Mouse (Mus musculus) limb, embryonic 10.5 days (tissue): ENCODE data around the gene Gm14226. TPM values are rescaled to one million over a fixed set of nuclear protein-coding genes. Genes with fewer than 3 reads are reported as not detected.
"Not testable (repeated sequence)": the region's sequence is repeated elsewhere in the genome, so short reads cannot be mapped to it uniquely, and the experiment has no call there.

ENCODE experiments used
- DNase-seq: peaks from one replicate; pipeline ENCODE4 v3.0.0-alpha.2; 2017; ENCODE audit warnings: low spot score
- H3K27ac ChIP-seq: fragments of 300-500 bp; sonication (generic); 2 replicates; pipeline ENCODE4 v1.5.1; 2016; ENCODE audit warnings: mild to moderate bottlenecking
- H3K27me3 ChIP-seq: fragments of 300-500 bp; sonication (generic); 2 replicates; pipeline ENCODE4 v1.6.1; 2016; ENCODE audit warnings: low read depth, mild to moderate bottlenecking; ENCODE audit not compliant: poor library complexity, severe bottlenecking
- H3K36me3 ChIP-seq: fragments of 300-500 bp; sonication (generic); 2 replicates; pipeline ENCODE4 v1.6.1; 2016; ENCODE audit warnings: mild to moderate bottlenecking, moderate library complexity
- H3K4me1 ChIP-seq: fragments of 300-500 bp; sonication (generic); 2 replicates; pipeline ENCODE4 v1.6.1; 2016
- H3K4me3 ChIP-seq: fragments of 300-500 bp; sonication (generic); 2 replicates; pipeline ENCODE4 v1.5.1; 2016; ENCODE audit warnings: mild to moderate bottlenecking, moderate library complexity
- H3K9me3 ChIP-seq: fragments of 300-500 bp; sonication (generic); replicated peaks from 2 replicates; pipeline ENCODE4 v1.6.1; 2016; ENCODE audit warnings: mild to moderate bottlenecking
- WGBS: fragments of 180-500 bp; shearing (Covaris S2); methylation state at CpG from one replicate; pipeline ENCODE4 v1.1.7; 2016; 5-methylcytosine and 5-hydroxymethylcytosine counted together
- polyA plus RNA-seq: library from polyadenylated mRNA; unstranded; fragments of >200 nt; fragmentation: Nextera tagmentation; extraction: Ambion mirVana; gene quantifications from 2 replicates; pipeline ENCODE4 v1.2.1, GENCODE M21; 2016

The Gm14226 gene
- 12.3 and 13.5 TPM in 2 replicates for polyA plus RNA-seq

DNA sequence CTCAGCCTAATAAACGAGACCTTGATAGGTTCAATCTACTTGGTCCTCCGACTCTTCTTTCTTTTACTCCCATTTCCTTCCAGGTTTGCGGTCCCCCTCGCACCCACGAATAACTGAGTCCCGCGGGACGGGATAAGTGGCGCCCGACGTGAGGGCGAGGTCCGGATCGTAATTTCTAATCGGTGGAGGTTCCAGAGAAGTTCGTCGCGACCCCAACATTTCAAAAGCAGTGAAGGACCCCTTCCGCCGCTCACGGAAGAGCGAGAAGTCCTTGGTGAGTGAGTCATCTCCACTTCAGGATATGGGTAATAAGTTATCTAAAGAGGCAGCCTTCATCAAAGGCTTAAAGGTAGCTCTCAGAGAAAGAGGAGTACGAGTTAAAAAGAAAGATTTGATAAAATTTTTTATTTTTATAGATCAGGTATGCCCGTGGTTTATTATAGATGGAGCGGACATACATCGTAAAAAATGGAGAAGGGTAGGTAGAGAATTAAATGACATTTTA lies at the start of gene Gm14226:
Gm14226 (plus strand) TSS at position 16 of the 505 bp plus-strand sequence.
- H3K9me3 ChIP-seq, H3K27me3 ChIP-seq, H3K36me3 ChIP-seq, DNase-seq: not testable (repeated sequence)
- H3K4me1 ChIP-seq: peaks cover 34% of the 10 kb centered on the region
- peak within 1 kb of the TSS; percentile 91 for H3K27ac ChIP-seq
- under 1% methylated on average over 24 of the region's 26 CpGs for WGBS
- peak within 1 kb of the TSS; percentile 56 for H3K4me3 ChIP-seq

DNA sequence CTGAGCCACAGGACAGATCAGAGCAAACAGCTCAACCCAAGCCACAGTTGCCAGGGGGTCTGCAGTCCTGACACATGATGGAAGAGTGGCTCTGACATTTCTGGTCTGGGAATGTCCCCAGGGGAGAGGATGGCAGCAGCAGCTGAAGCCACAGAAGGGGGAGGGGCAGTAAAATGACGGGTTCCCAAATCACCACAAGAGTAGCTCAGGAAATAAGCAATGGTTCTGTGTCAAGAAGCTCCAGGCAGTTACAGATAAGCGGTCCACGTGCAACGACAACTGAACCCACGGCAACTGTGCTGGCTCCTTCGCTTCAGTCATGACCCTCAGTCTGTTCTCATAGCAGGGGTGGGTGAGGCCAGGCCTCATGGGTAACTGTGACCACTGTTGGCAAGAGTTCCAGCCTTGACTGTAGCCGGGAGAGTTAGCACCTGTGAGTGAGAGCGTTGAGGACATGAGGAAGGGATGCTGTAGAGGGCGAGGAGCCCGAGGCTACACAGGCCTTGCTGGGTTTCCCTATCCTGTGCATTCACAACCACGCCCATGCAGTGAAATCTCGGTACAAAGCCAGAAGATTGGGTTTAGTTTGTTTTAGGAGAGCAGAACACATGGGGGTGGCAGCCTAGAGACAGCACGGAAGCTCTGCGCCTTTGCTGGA lies 48.2 kb upstream of the Gm14226 start:
- H3K36me3 ChIP-seq, H3K27me3 ChIP-seq, H3K4me3 ChIP-seq, DNase-seq, H3K9me3 ChIP-seq: not testable (repeated sequence)
- WGBS: 66% methylated on average over 14 of the region's 14 CpGs
- H3K4me1 ChIP-seq: peaks cover 60% of the 10 kb centered on the region
- peak overlapping the region; percentile 2; the same call in 1 of the 2 replicates for H3K27ac ChIP-seq

DNA sequence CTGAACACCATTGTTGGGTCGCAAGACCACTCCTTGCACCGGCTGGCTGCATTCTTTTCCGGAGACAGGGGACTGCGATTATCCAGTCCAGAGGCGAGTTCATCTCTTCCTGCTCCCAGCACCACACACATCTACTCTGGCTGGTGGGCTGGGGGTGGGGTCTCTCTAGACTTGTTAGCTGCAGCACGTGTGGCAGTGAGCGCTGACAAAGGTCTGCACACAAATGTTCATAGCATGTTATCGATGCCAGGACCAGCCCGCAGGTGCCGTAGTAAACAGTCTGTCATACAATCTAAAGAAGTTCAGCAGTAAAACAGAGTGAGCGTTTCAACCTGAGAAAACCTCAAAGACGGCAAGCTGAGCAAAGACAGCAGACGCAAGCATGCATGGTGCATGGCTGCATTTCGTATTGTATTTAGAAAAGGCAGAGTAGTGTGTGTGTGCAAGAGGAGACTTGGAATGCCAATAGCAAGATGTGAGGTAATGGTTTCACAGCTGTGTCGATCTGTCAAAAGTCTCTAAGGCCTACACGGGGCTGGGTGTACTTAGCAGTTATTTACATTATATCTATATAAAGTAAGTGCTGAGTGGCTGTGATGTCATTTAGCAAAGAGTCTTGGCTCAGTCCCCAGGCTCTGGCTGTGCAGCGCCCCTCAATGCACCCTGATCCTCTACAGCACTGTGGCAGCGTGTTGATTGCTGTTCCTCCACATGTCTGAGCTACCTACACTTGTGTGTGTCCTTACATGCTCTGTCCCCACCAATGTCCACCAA lies 46.0 kb upstream of the Gm14226 start:
- peak; percentile 63 for DNase-seq
- Histone ChIP-seq H3K4me3 (peak overlapping the region; percentile 13; the same call in 1 of the 2 replicates), H3K9me3 (no peaks in the 10 kb centered on the region), H3K27me3 (no peaks in the 10 kb centered on the region), H3K4me1 (peaks cover 55% of the 10 kb centered on the region), H3K36me3 (no peaks in the 10 kb centered on the region), H3K27ac (peak overlapping the region; percentile 86)
- WGBS: 40% methylated on average over 18 of the region's 18 CpGs

DNA sequence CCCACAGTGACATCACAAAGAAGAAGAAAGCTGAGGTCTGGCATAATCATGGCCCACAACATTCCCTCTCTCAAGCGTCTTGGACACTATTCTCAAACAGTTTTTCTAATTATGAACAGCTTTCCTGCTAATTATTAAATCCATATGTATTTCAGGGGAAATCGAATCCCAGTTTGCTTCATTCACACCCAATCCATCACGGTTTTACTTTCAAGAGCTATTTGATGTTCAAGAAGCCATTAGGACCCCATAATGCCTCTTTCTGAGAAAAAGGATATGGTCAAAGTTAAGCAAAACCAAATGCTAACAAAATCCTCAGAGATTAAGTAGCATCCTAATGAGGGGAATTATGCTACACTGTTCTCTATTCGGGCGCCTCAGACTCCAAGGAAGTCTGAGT lies 45.1 kb upstream of the Gm14226 start:
- 20% methylated on average over 5 of the region's 5 CpGs for WGBS

DNA sequence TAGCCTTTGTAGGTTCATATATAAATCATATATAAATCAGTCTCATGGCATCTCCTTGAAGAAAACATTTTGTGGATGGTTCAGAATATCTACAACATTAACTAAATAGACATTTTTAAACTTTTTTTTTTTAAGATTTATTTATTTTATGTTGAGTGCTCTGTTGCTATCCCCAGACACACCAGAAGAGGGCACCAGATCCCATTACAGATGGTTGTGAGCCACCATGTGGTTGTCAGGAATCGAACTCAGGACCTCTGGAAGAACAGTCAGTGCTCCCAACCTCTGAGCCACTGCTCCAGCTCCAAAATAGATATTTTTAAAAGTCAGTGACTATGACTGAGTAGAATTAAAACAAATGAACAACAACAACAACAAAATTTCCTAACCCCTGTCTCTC lies 31.5 kb upstream of the Gm14226 start:
- H3K27ac ChIP-seq: no peak overlapping the region
- no peak for DNase-seq
- peaks cover 13% of the 10 kb centered on the region; the same call in 1 of the 2 replicates for H3K4me1 ChIP-seq
- no peak overlapping the region for H3K4me3 ChIP-seq
- no peaks in the 10 kb centered on the region for H3K9me3 ChIP-seq
- WGBS: 81% methylated on average over 1 of the region's 1 CpGs
- peaks cover 7% of the 10 kb centered on the region for H3K36me3 ChIP-seq
- H3K27me3 ChIP-seq: no peaks in the 10 kb centered on the region

More for the DNA sequence above, 45.1 kb upstream of the Gm14226 start:
- Histone ChIP-seq H3K9me3 (no peaks in the 10 kb centered on the region), H3K27ac (peak overlapping the region; percentile 86; the same call in 1 of the 2 replicates), H3K4me1 (peaks cover 49% of the 10 kb centered on the region), H3K36me3 (no peaks in the 10 kb centered on the region), H3K27me3 (no peaks in the 10 kb centered on the region), H3K4me3 (no peak overlapping the region)
- no peak for DNase-seq

DNA sequence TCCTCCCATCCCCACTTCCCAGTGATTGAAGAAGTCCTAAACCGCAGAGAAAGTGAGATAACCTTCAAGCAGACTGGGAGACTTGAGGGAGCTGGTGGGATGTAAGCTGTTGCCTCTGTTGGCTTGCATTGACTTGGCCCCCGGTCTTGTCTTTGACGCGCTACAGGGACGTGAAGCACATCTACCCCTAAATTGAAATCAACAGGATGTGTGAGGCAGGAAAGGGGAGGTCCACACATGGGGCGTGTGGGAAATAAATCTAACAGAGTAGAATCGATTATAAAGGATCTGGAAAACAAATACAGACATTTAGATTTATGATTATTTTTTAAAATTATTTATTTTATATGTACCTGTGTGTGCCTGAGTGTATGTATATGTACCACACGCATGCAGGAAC lies 26.7 kb upstream of the Gm14226 start:
- Histone ChIP-seq H3K27me3 (no peaks in the 10 kb centered on the region), H3K9me3 (no peaks in the 10 kb centered on the region), H3K4me3 (no peak overlapping the region), H3K4me1 (no peaks in the 10 kb centered on the region), H3K36me3 (peaks cover 12% of the 10 kb centered on the region; the same call in 1 of the 2 replicates), H3K27ac (no peak overlapping the region)
- DNase-seq: no peak
- 89% methylated on average over 8 of the region's 8 CpGs for WGBS

DNA sequence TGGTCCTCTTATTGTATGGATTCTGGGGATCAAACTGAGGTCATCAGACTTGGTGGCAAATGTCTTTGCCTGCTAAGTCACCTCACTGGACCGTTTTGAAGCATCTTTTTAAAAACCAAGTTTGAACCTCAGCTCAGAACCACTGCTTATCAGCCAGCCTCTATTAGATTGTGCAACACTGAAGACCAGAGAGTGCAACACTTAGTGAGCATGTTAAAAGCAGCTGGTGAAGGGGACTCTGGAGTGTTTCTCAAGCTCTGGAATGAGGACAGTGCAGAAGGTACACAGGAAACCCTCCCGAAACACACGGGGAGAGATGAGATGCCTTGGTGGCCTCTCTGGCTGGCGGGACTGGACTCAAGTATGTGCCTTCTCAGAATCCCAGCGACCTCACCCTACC lies 26.0 kb upstream of the Gm14226 start:
- Histone ChIP-seq H3K4me1 (no peaks in the 10 kb centered on the region), H3K36me3 (peaks cover 12% of the 10 kb centered on the region; the same call in 1 of the 2 replicates), H3K4me3 (no peak overlapping the region), H3K9me3 (no peaks in the 10 kb centered on the region), H3K27ac (no peak overlapping the region), H3K27me3 (no peaks in the 10 kb centered on the region)
- 88% methylated on average over 5 of the region's 5 CpGs for WGBS
- no peak for DNase-seq

DNA sequence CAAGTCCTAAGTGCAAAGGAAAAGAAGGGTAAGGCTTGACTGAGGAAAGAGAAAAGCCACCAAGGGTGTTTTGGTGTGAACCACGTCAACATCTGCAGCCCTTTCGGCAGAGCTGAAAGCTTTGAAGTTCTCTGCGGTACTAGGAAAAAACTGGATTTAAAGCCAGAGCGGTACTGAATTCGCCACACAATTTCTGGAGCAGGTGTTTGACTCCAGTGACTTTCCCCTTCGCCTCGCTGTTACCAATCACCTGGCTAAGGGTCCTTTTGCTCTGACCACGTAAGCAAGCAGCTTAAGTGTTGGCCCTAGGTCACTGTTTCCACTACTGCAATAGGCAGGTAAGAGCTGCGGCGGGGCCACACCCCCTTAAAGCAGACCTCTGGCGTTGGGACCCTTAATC lies 12.6 kb upstream of the Gm14226 start:
- Histone ChIP-seq H3K4me3 (no peak overlapping the region), H3K27me3 (no peaks in the 10 kb centered on the region), H3K27ac (no peak overlapping the region), H3K9me3 (no peaks in the 10 kb centered on the region), H3K36me3 (peaks cover 16% of the 10 kb centered on the region), H3K4me1 (no peaks in the 10 kb centered on the region)
- no peak for DNase-seq
- WGBS: 94% methylated on average over 11 of the region's 11 CpGs

DNA sequence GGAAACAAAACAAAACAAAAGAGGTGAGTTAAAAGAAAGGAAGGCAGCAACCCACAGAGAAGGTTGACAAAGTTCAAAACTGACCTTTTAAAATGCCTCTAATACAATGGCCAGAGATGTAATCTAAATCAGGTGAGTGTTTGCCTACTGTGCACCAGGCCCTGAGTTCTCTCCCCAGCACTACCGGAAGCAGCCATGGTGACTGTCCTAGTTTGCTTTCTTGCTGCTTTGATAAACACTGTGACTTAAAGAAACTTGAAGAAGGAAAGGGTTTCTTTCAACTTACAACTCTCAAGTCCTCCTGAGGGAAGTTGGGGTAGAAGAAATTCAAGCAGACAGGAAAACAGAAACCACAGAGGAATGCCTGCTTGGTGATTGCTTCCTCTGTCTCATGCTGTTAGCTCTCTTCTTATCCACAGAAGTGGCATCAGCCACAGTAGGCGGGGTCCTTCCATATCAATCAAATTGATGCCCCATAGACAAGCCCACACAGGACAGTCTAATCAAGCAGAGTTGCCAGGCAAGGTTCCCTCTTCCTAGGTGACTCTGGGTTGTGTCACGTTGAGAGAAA lies 6.9 kb upstream of the Gm14226 start:
- Histone ChIP-seq H3K4me3 (no peak overlapping the region), H3K27ac (no peak overlapping the region), H3K9me3 (no peaks in the 10 kb centered on the region), H3K36me3 (peaks cover 8% of the 10 kb centered on the region), H3K4me1 (peaks cover 6% of the 10 kb centered on the region; the same call in 1 of the 2 replicates), H3K27me3 (peaks cover 5% of the 10 kb centered on the region; the same call in 1 of the 2 replicates)
- 34% methylated on average over 3 of the region's 3 CpGs for WGBS
- no peak for DNase-seq

DNA sequence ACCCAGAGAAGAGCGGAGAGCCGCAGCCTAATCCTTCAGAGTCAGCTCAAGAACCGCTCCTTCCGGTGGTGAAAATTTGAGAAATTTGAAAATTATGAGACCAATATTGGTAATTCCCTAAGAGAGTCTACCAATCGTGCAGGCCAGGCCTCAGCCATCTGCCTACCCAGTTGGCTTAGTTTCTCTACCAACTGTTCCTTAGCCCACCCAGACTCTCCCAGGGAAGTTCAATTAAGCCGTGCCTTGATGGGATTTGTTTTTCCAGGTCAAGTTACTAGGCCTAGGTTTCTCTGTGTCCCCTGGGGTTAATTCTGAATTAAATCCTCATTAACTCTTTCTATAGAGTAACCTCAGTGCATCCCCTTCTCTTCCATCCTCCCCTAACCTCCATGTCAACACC lies 5.1 kb upstream of the Gm14226 start:
- WGBS: 77% methylated on average over 6 of the region's 6 CpGs
- Histone ChIP-seq H3K4me1 (peaks cover 6% of the 10 kb centered on the region; the same call in 1 of the 2 replicates), H3K27me3 (peaks cover 5% of the 10 kb centered on the region; the same call in 1 of the 2 replicates), H3K4me3 (no peak overlapping the region), H3K36me3 (no peaks in the 10 kb centered on the region), H3K9me3 (no peaks in the 10 kb centered on the region), H3K27ac (no peak overlapping the region)
- no peak for DNase-seq

DNA sequence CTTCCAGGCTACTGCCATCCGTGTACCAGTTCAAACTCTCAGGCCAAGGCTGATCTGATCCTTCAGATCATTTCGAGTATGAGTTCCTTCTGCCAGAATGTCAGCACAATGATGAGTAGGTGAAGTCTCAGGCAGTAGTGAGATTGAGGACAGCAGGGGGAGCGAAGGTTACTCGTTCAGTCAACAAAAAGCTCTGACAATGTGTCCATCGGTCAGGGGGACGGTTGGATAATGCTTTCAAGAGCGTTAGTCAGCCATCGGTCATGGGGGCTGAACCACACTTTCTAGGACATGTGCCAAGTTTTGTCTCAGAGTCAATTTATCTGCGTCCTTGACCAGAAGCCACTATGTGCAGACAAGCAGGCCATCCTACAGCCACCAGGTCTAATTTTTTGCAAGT lies 1.3 kb upstream of the Gm14226 start:
- not testable (repeated sequence) for H3K27me3 ChIP-seq, H3K9me3 ChIP-seq, H3K36me3 ChIP-seq, DNase-seq, H3K4me3 ChIP-seq, H3K27ac ChIP-seq
- peaks cover 36% of the 10 kb centered on the region for H3K4me1 ChIP-seq
- 30% methylated on average over 8 of the region's 9 CpGs for WGBS

DNA sequence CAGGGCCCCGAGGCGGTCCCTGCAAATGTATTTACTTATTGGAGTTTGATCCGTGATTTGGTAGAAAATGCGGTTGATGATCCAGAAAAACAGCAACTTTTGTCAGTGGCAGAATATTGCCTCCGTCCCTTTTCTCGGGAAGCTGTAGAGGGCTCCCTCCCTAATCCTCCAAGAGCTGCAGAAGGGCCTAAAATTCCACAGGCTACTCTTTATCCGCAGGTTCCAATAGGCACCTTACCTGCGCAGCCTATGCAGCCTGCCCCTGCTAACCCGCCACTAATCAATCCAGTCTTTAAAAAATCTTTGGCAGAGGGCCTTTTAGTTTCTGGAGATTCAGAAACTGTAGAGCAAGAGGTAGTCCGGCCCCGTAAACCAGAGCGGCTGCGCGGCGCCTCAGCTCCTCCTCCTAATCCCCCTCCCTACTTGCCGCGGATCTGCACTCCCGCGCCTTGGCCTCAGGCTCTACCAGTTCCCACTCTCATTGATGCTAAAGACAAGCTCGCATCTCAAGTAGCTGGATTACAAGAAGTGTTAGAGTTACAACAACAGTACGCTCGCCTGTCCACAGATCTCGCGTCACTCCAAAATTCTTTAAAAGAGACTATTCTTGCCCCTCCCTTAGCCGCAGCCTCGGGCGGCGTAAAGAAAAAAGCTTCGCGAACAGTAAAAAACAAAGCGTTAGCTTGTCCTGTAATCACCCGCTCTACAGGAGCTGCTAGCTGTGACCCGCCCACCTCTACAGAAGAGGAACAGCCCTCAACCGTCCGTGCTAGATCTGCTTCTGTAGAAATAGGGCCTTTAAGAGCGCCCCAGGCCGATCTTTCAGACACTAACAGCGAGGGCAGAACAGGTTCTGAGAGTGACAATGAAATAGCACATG lies 936 bp downstream of the Gm14226 start:
- Histone ChIP-seq H3K4me1 (peaks cover 33% of the 10 kb centered on the region), H3K27me3 (peaks cover 5% of the 10 kb centered on the region; the same call in 1 of the 2 replicates), H3K36me3 (no peaks in the 10 kb centered on the region), H3K9me3 (no peaks in the 10 kb centered on the region), H3K4me3 (peak overlapping the region; percentile 56), H3K27ac (peak overlapping the region; percentile 91)
- under 1% methylated on average over 38 of the region's 38 CpGs for WGBS
- peak; percentile 85 for DNase-seq
